Mouse (Mus musculus) cerebral cortex, adult 2 months (tissue): ENCODE measurements around the gene Myl7.

Experiments
- WGBS: fragments of 180-500 bp; shearing (Covaris S2); methylation state at CpG from one replicate; pipeline ENCODE4 v1.1.7; 2018; 5-methylcytosine and 5-hydroxymethylcytosine counted together

Gene Myl7

GRCm38 (mm10) chr11:5862394-5863105 lies 36.0 kb downstream of the Myl7 start:
- WGBS, result 59% methylated on average over 15 of the region's 15 CpGs

- 11% methylated on average over 59 of the region's 59 CpGs for WGBS
Measured at GRCm38 (mm10) chr11:5861678-5862393, 36.7 kb downstream of the Myl7 start, which contains the start of gene Aebp1. Gene Aebp1 (plus strand): TSS chr11:5861947.

GRCm38 (mm10) chr11:5860639-5861038 lies 37.9 kb downstream of the Myl7 start:
- WGBS, result 57% methylated on average over 6 of the region's 6 CpGs

- 86% methylated on average over 13 of the region's 13 CpGs for WGBS
Measured at GRCm38 (mm10) chr11:5859883-5860550, 38.6 kb downstream of the Myl7 start.

GRCm38 (mm10) chr11:5858723-5859122 lies 39.9 kb downstream of the Myl7 start:
- WGBS, result 73% methylated on average over 1 of the region's 1 CpGs

- 72% methylated on average over 8 of the region's 8 CpGs for WGBS
Measured at GRCm38 (mm10) chr11:5856479-5857130, 42.0 kb downstream of the Myl7 start.

- WGBS, result 56% methylated on average over 7 of the region's 7 CpGs
Measured at GRCm38 (mm10) chr11:5855902-5856301, 42.7 kb downstream of the Myl7 start.

- 40% methylated on average over 1 of the region's 1 CpGs for WGBS
Measured at GRCm38 (mm10) chr11:5852314-5852713, 46.3 kb downstream of the Myl7 start.

- 70% methylated on average over 4 of the region's 4 CpGs for WGBS
Measured at GRCm38 (mm10) chr11:5851021-5851736, 47.4 kb downstream of the Myl7 start.

- 42% methylated on average over 5 of the region's 5 CpGs for WGBS
Measured at GRCm38 (mm10) chr11:5850452-5850851, 48.1 kb downstream of the Myl7 start.

GRCm38 (mm10) chr11:5849316-5849715 lies 49.3 kb downstream of the Myl7 start:
- 44% methylated on average over 2 of the region's 2 CpGs for WGBS

GRCm38 (mm10) chr11:5848741-5849140 lies 49.8 kb downstream of the Myl7 start:
- WGBS, result 12% methylated on average over 6 of the region's 6 CpGs

- WGBS, result 73% methylated on average over 7 of the region's 7 CpGs
Measured at GRCm38 (mm10) chr11:5846639-5847345, 51.8 kb downstream of the Myl7 start.
